Mouse (Mus musculus) gastrocnemius, postnatal 36 days (tissue): ENCODE results near the gene Rabgap1. TPM values are rescaled to one million over a fixed set of nuclear protein-coding genes. Genes with fewer than 3 reads are reported as not detected.

Source experiments
- DNase-seq, 2 experiments: peaks; one replicate each; pipeline ENCODE4 v3.0.0; 2022
- intact Hi-C: fragments of 180-260 bp; cut with DNase I; formaldehyde crosslinking; loops from one replicate; pipeline ENCODE4 v1.15.1; 2025
- long read RNA-seq, 2 experiments: library from polyadenylated mRNA; stranded (forward); transcript quantifications; one replicate each; pipeline ENCODE4 v2.0.0; 2021
- total RNA-seq, 2 experiments: library from RNA; stranded (reverse); gene quantifications; 2 replicates each; pipeline ENCODE4 v1.2.3; 2021

Rabgap1 gene
- total RNA-seq, result 10 to 100 TPM; 29.5 to 34.3 TPM
- long read RNA-seq, experiment 1, full-length matches to known transcripts, result 2 of 19 reads
- long read RNA-seq, experiment 1, partial matches to known transcripts, result 0 of 19 reads
- long read RNA-seq, experiment 1, other reads (novel, unspliced or antisense), result 17 of 19 reads
- long read RNA-seq, experiment 2, full-length matches to known transcripts, result 5 of 20 reads
- long read RNA-seq, experiment 2, partial matches to known transcripts, result 2 of 20 reads
- long read RNA-seq, experiment 2, other reads (novel, unspliced or antisense), result 13 of 20 reads

- intact Hi-C loops, result no loop called here
Observed at GRCm38 (mm10) chr2:37442611-37443591, at the start of gene Rabgap1, which contains the start of the genes Zbtb26 and Zbtb6. Rabgap1 (plus strand) TSS chr2:37443279. Zbtb26 (minus strand) TSS chr2:37443135. Zbtb6 (minus strand) TSS chr2:37443171.

GRCm38 (mm10) chr2:37395539-37395938 is 47.5 kb upstream of the Rabgap1 start:
- intact Hi-C loops, result no loop called here
- DNase-seq, result no peak

More at GRCm38 (mm10) chr2:37442611-37443591, at the start of gene Rabgap1, which contains the start of the genes Zbtb26 and Zbtb6:
- peak; percentile 90 to 93 for DNase-seq

GRCm38 (mm10) chr2:37421903-37422302 is 21.2 kb upstream of the Rabgap1 start:
- intact Hi-C loops, result no loop called here
- no peak for DNase-seq

GRCm38 (mm10) chr2:37422306-37423304 is 20.5 kb upstream of the Rabgap1 start, which contains the start of gene Rc3h2:
Rc3h2 (minus strand) TSS chr2:37422903.
- DNase-seq, result peak; percentile 88 to 91
- intact Hi-C loops, result no loop called here

- intact Hi-C loops, result no loop called here
- no peak for DNase-seq
Observed at GRCm38 (mm10) chr2:37423671-37424070, 19.4 kb upstream of the Rabgap1 start.

DNA sequence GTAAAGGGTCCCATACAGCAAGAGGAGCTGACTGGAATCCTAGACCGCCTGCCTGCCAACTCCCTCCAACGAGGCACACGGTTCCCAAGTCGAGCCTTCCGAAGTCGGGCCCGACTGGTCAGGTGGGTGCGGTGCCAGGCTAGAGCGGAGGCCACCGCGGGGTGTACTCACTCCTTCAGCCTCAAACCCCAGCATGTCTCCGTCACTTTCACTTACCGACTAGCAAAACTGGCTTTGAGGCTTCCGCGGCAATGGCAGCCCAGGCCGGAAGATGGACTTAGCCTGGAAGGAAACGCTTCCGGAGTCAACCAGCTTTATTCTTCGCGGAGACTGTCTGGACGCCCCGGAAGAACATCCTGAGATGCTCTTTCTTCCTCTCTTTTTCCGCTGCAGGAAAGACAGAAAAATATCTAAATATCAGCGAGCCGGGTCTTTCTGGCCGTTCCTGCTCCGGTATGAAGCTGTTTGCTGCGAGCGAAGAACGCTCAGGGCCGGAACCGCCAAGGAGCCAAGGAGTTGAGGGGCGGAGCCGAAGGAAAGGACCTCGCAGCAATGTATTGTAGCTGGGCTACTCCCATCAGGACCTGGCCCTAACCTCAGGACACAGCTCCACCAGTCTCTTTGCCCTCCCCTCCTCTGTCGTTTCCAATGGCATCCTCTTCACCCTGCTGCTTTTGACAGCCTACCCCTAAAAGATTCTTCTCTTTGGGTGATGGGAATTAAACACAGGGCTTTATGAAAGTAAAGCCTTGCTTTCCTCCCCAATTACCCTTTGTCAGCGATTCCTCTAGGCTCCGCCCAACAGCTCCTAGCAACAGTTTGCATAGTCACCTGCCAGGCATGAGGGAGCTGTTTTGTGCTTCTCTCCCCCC is 12.2 kb upstream of the Rabgap1 start:
- intact Hi-C loops, result no loop called here
- peak; percentile 56 to 67 for DNase-seq

DNA sequence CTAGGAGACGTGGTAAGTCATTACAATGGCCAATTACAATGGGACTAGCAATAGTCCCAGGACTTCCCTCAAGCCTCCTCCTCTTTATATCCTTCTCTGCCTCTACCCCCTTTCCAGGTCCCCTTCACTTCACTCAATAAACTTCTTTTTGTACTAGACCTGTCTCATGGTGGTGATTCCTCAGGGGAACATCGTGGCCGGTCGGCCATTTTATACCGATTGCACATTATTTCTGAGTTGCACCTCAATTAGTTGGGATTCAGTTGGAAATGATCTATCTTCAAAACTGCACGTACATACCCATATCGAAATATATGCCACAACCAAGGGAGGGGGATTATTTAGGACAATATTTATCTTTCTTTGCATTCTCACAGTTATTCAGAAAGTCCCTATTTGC is 11.5 kb upstream of the Rabgap1 start:
- intact Hi-C loops, result no loop called here
- no peak for DNase-seq

GRCm38 (mm10) chr2:37451667-37452375 is 8.7 kb downstream of the Rabgap1 start:
- intact Hi-C loops, result no loop called here
- peak; percentile 88 to 93 for DNase-seq

DNA sequence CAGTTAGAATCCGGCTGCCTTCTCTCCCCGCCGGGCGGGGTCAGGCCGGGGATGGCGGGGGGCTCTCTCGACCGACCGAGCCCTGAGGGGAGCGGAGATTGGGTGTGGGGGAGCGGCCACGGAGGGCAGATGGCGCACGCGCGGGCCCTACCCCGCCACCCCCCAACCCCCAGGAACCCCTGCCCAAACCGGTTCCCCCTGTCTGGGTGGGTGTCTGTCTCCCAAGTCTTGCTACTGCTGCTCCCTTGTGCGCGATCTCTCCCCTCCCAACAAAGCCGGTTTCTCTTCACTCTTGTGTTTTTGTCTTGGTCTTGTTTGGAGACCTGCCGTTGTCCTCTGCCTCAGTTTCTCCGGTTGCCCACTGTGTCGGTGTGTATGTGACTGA is 9.3 kb downstream of the Rabgap1 start:
- intact Hi-C loops, result no loop called here
- DNase-seq, result no peak

DNA sequence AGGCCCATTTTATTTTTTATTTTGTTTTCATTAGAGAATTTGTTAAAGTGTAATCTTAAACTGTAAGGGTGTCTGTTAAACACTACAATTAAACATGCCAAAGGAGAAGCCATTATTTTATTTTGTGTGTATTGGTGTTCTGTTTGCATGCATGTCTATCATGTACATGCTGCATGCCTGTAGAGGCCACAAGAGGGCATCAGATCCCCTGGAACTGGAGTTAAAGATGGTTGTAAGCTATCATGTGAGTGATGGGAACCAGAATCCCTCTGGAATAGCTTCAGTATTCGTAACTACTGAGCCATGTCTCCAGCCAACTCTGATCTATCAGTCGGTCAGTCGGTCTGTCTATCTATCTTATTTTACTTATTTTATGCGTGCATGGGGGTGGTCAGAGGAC is 17.6 kb downstream of the Rabgap1 start:
- DNase-seq, result no peak
- intact Hi-C loops, result no loop called here

- DNase-seq, result no peak
Observed at GRCm38 (mm10) chr2:37466266-37466665, 23.2 kb downstream of the Rabgap1 start.

GRCm38 (mm10) chr2:37479559-37479958 is 36.5 kb downstream of the Rabgap1 start:
- no peak for DNase-seq
- intact Hi-C loops, result no loop called here

More at GRCm38 (mm10) chr2:37466266-37466665, 23.2 kb downstream of the Rabgap1 start:
- intact Hi-C loops, result no loop called here

DNA sequence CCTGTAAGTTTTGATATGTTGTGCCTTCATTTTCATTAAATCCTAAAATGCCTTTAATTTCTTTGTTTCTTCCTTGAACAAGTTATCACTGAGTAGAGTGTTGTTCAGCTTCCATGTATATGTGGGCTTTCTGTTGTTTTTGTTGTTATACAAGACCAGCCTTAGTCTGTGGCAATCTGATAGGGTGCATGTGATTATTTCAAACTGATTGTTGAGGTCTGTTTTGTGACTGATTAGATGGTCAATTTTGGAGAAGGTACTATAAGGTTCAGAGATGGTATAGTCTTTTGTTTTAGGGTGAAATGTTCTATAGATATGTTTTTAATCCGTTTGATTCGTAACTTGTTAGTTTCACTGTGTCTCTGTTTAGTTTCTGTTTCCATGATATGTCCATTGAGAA is 37.0 kb downstream of the Rabgap1 start:
- intact Hi-C loops, result loop anchor here (5.0 kb wide), 1 partner anchor 78 kb away; no protein-coding TSS in a partner anchor
- no peak for DNase-seq

- intact Hi-C loops, result loop anchor here (2.0 to 5.0 kb wide), 2 partner anchors 82 to 103 kb away; no protein-coding TSS in a partner anchor
Observed at GRCm38 (mm10) chr2:37484165-37484564, 41.1 kb downstream of the Rabgap1 start.

GRCm38 (mm10) chr2:37485370-37485769 is 42.3 kb downstream of the Rabgap1 start:
- intact Hi-C loops, result loop anchor here (2.0 kb wide), 1 partner anchor 105 kb away; no protein-coding TSS in a partner anchor
- DNase-seq, result no peak

More at GRCm38 (mm10) chr2:37484165-37484564, 41.1 kb downstream of the Rabgap1 start:
- DNase-seq, result no peak

DNA sequence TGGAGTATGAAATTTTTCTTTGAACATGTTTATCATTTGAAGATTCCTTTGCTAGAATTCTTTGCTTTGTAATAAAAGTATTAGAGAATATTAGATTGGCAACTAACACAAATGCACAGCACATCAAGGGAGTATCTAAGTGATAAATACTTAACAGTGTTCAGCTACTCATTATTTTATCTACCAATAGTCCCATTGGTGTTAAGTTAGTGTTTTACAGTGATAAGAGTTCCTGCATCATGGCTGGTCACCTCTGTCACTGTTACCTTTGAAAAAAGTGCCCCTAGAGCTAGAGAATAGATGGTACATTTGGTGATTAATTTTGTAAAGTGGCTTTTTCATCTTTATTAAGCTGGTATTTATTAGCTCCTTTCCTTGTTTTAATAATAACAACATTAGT is 43.3 kb downstream of the Rabgap1 start:
- no peak for DNase-seq
- intact Hi-C loops, result no loop called here

DNA sequence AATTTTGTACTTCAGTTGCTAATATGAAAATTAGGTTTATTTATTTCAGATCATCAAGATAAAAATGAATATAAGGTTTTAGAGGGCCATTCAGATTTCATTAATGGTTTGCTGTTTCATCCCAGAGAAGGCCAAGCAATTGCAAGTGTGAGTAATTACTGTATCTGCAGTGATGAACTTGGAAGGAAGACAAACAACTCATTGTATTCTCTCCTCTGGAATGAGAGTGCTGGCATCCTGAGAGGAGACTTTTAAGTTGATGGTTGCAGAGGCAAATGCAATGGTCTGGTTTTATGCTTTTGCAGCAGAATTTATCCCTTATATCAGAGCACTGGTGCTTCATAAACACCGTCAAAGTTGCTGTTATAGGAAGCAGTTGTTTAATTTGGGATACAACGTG is 45.9 kb downstream of the Rabgap1 start:
- no peak for DNase-seq
- intact Hi-C loops, result no loop called here

GRCm38 (mm10) chr2:37497321-37497720 is 54.2 kb downstream of the Rabgap1 start:
- intact Hi-C loops, result no loop called here
- no peak for DNase-seq
